Mouse (Mus musculus): ENCODE data around the gene Ice2. TPM values are rescaled to one million over a fixed set of nuclear protein-coding genes. Genes with fewer than 3 reads are reported as not detected.

Ice2 gene
- 5.9 and 6.1 TPM in 2 replicates for polyA plus RNA-seq (2015; fragmentation: Nextera tagmentation; extraction: Ambion mirVana)

GRCm38 (mm10) chr9:69397760-69398452 is at the start of gene Ice2:
Ice2 (plus strand) TSS chr9:69397906.
- WGBS (ENCODE audit: insufficient replicate concordance) = under 1% methylated on average over 53 of the region's 53 CpGs
- Histone ChIP-seq H3K9me3 (replicated peaks; ENCODE audit: control insufficient read depth, low read length) (no peaks in the 10 kb centered on the region), H3K4me3 (ENCODE audit: low read depth, low read length) (peak within 1 kb of the TSS; percentile 84), H3K4me1 (ENCODE audit: control insufficient read depth, low read depth, low read length) (peaks cover 2% of the 10 kb centered on the region; the same call in 1 of the 2 replicates), H3K4me2 (ENCODE audit: low read depth, low read length) (peak within 1 kb of the TSS; percentile 86), H3K9ac (ENCODE audit: low read depth, low read length) (peak within 1 kb of the TSS; percentile 88), H3K36me3 (ENCODE audit: control insufficient read depth, insufficient read depth) (no peaks in the 10 kb centered on the region), H3K27ac (ENCODE audit: low read length) (peak within 1 kb of the TSS; percentile 77), H3K27me3 (ENCODE audit: control insufficient read depth, insufficient read depth, low read depth, low read length) (no peaks in the 10 kb centered on the region)
- peak; percentile 90 for ATAC-seq (ENCODE audit: low read depth)

DNA sequence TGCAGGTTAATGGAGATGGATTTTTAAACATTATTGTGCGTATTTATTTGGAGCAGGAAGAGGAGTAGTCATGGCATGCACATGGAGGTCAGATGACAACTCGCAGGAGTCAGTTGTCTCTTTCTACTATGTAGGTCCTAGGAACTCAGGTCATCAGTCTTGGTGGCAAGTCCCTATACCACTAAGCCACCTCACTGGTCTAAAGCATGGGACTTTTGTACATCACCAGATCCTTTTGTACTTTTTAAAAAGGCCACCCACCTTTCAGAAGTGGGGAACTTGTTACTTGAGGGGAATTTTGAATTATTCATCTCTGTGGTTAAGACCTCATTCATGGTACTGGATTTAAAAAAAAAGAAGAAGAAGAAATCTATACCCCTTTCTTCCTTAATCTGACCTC is 48.2 kb upstream of the Ice2 start:
- H3K9ac ChIP-seq (ENCODE audit: low read depth, low read length) = no peak overlapping the region
- no peak overlapping the region for H3K4me3 ChIP-seq (ENCODE audit: low read depth, low read length)
- no peaks in the 10 kb centered on the region for H3K36me3 ChIP-seq (ENCODE audit: control insufficient read depth, insufficient read depth)
- no peaks in the 10 kb centered on the region for H3K4me1 ChIP-seq (ENCODE audit: control insufficient read depth, low read depth, low read length)
- H3K27ac ChIP-seq (ENCODE audit: low read length) = no peak overlapping the region
- H3K4me2 ChIP-seq (ENCODE audit: low read depth, low read length) = no peak overlapping the region
- H3K9me3 ChIP-seq (replicated peaks; ENCODE audit: control insufficient read depth, low read length) = no peaks in the 10 kb centered on the region
- ATAC-seq (ENCODE audit: low read depth) = no peak
- WGBS (ENCODE audit: insufficient replicate concordance) = 65% methylated on average over 2 of the region's 2 CpGs
- H3K27me3 ChIP-seq (ENCODE audit: control insufficient read depth, insufficient read depth, low read depth, low read length) = no peaks in the 10 kb centered on the region

DNA sequence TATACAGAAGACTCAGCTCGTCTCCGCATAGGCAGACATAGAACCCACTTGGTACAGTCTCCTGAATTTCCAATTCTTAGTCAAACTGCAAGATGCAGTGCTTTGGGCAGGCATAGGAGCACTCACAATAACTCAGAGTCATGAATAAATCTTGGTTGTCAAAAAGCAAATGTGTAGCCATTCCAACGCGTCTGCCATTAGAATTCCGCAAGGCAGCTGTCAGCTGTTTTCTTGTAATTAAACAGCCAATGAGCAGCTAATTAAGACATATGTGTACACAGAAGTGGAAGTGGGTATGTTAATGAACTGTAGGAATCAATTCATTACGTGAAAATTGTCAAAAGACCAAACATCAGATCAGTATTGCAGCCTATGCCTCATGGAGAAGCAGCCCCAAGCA is 43.5 kb upstream of the Ice2 start:
- 80% methylated on average over 6 of the region's 6 CpGs for WGBS (ENCODE audit: insufficient replicate concordance)
- H3K27me3 ChIP-seq (ENCODE audit: control insufficient read depth, insufficient read depth, low read depth, low read length) = no peaks in the 10 kb centered on the region
- H3K36me3 ChIP-seq (ENCODE audit: control insufficient read depth, insufficient read depth) = no peaks in the 10 kb centered on the region
- no peak overlapping the region for H3K4me2 ChIP-seq (ENCODE audit: low read depth, low read length)
- H3K9ac ChIP-seq (ENCODE audit: low read depth, low read length) = no peak overlapping the region
- no peak overlapping the region for H3K27ac ChIP-seq (ENCODE audit: low read length)
- no peak for ATAC-seq (ENCODE audit: low read depth)
- H3K9me3 ChIP-seq (replicated peaks; ENCODE audit: control insufficient read depth, low read length) = no peaks in the 10 kb centered on the region
- no peaks in the 10 kb centered on the region for H3K4me1 ChIP-seq (ENCODE audit: control insufficient read depth, low read depth, low read length)
- H3K4me3 ChIP-seq (ENCODE audit: low read depth, low read length) = no peak overlapping the region

DNA sequence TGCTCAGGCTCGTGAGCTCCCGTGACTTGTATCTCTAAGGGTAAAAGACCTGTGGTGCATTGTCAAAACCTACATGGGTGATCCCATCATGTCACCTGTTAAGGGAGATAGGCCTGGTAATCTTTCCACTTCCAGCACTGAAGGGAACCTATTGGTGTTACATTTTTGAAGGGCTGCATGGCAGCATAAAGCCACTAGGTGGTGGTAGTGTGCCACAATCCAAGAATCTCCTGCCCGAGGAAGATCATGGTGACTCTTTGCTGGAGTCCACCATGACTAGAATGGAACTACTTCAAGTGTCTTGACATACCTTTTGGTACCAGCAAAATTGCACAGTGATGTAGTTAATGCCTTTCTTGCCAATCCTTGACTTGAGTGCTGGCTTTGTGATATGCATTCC is 39.9 kb upstream of the Ice2 start:
- Histone ChIP-seq H3K36me3 (ENCODE audit: control insufficient read depth, insufficient read depth) (no peaks in the 10 kb centered on the region), H3K27me3 (ENCODE audit: control insufficient read depth, insufficient read depth, low read depth, low read length) (no peaks in the 10 kb centered on the region), H3K4me2 (ENCODE audit: low read depth, low read length) (no peak overlapping the region), H3K27ac (ENCODE audit: low read length) (no peak overlapping the region), H3K9me3 (replicated peaks; ENCODE audit: control insufficient read depth, low read length) (no peaks in the 10 kb centered on the region), H3K4me3 (ENCODE audit: low read depth, low read length) (no peak overlapping the region), H3K4me1 (ENCODE audit: control insufficient read depth, low read depth, low read length) (no peaks in the 10 kb centered on the region), H3K9ac (ENCODE audit: low read depth, low read length) (no peak overlapping the region)
- 22% methylated on average over 3 of the region's 3 CpGs for WGBS (ENCODE audit: insufficient replicate concordance)
- ATAC-seq (ENCODE audit: low read depth) = no peak

GRCm38 (mm10) chr9:69358797-69359196 is 38.9 kb upstream of the Ice2 start:
- no peak for ATAC-seq (ENCODE audit: low read depth)
- no peak overlapping the region for H3K4me3 ChIP-seq (ENCODE audit: low read depth, low read length)
- H3K27me3 ChIP-seq (ENCODE audit: control insufficient read depth, insufficient read depth, low read depth, low read length) = no peaks in the 10 kb centered on the region
- no peaks in the 10 kb centered on the region for H3K9me3 ChIP-seq (replicated peaks; ENCODE audit: control insufficient read depth, low read length)
- no peaks in the 10 kb centered on the region for H3K36me3 ChIP-seq (ENCODE audit: control insufficient read depth, insufficient read depth)
- H3K4me2 ChIP-seq (ENCODE audit: low read depth, low read length) = no peak overlapping the region
- H3K27ac ChIP-seq (ENCODE audit: low read length) = no peak overlapping the region
- H3K4me1 ChIP-seq (ENCODE audit: control insufficient read depth, low read depth, low read length) = no peaks in the 10 kb centered on the region
- H3K9ac ChIP-seq (ENCODE audit: low read depth, low read length) = no peak overlapping the region
- 64% methylated on average over 6 of the region's 6 CpGs for WGBS (ENCODE audit: insufficient replicate concordance)

DNA sequence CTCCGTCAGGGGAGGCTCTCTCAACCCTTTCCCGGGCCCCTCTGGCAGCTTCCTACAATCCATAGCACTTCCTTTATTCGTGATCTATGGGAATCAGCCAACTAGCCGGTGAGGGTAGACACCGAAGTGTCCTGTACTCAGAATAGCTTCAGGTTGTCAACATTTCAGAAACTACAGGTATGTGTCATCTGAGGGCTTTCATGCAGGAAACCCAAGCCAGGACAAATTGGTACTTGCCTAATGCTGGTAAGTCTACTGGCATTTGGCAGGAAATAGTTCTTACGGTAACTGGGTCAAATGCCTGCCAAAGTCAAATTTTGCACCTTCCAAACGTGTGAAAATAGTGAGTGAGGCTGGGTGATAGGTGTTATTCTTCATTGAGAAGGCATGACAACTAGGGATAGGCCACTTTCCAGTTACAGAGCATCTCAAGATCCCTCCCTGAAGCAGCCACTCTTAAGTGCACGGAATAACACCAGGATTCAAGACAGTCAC is 35.7 kb upstream of the Ice2 start:
- Histone ChIP-seq H3K27ac (ENCODE audit: low read length) (no peak overlapping the region), H3K9me3 (replicated peaks; ENCODE audit: control insufficient read depth, low read length) (no peaks in the 10 kb centered on the region), H3K4me3 (ENCODE audit: low read depth, low read length) (no peak overlapping the region), H3K4me2 (ENCODE audit: low read depth, low read length) (no peak overlapping the region), H3K36me3 (ENCODE audit: control insufficient read depth, insufficient read depth) (no peaks in the 10 kb centered on the region), H3K27me3 (ENCODE audit: control insufficient read depth, insufficient read depth, low read depth, low read length) (no peaks in the 10 kb centered on the region), H3K4me1 (ENCODE audit: control insufficient read depth, low read depth, low read length) (no peaks in the 10 kb centered on the region), H3K9ac (ENCODE audit: low read depth, low read length) (no peak overlapping the region)
- WGBS (ENCODE audit: insufficient replicate concordance) = 69% methylated on average over 8 of the region's 8 CpGs
- no peak for ATAC-seq (ENCODE audit: low read depth)

DNA sequence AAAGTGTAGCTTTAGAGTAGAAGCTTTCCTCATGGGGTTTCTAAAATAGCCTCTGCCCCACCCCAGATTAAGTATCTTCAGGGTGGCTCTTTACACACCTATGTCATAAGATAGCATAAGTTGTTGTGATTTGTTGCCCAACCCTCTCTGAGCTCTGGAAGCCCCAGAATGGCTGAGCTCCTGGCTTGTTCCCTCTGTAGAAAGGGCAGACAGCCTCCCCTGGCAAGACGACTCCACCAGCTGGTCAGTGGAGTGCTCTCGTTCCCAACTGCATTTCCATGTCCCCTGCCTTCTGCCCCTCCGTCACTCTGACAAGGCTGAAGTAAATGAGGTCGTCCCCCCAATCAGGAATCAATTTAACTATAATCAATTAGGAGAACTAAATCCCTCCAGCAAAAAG is 34.9 kb upstream of the Ice2 start:
- H3K4me3 ChIP-seq (ENCODE audit: low read depth, low read length) = no peak overlapping the region
- WGBS (ENCODE audit: insufficient replicate concordance) = 61% methylated on average over 4 of the region's 4 CpGs

GRCm38 (mm10) chr9:69364117-69364516 is 33.6 kb upstream of the Ice2 start:
- no peak overlapping the region for H3K9ac ChIP-seq (ENCODE audit: low read depth, low read length)
- H3K4me2 ChIP-seq (ENCODE audit: low read depth, low read length) = no peak overlapping the region
- no peaks in the 10 kb centered on the region for H3K9me3 ChIP-seq (replicated peaks; ENCODE audit: control insufficient read depth, low read length)

More for the DNA sequence above, 34.9 kb upstream of the Ice2 start:
- no peaks in the 10 kb centered on the region for H3K36me3 ChIP-seq (ENCODE audit: control insufficient read depth, insufficient read depth)
- no peaks in the 10 kb centered on the region for H3K4me1 ChIP-seq (ENCODE audit: control insufficient read depth, low read depth, low read length)
- H3K4me2 ChIP-seq (ENCODE audit: low read depth, low read length) = no peak overlapping the region
- no peak overlapping the region for H3K9ac ChIP-seq (ENCODE audit: low read depth, low read length)
- H3K27ac ChIP-seq (ENCODE audit: low read length) = no peak overlapping the region
- no peaks in the 10 kb centered on the region for H3K27me3 ChIP-seq (ENCODE audit: control insufficient read depth, insufficient read depth, low read depth, low read length)
- no peak for ATAC-seq (ENCODE audit: low read depth)
- no peaks in the 10 kb centered on the region for H3K9me3 ChIP-seq (replicated peaks; ENCODE audit: control insufficient read depth, low read length)

DNA sequence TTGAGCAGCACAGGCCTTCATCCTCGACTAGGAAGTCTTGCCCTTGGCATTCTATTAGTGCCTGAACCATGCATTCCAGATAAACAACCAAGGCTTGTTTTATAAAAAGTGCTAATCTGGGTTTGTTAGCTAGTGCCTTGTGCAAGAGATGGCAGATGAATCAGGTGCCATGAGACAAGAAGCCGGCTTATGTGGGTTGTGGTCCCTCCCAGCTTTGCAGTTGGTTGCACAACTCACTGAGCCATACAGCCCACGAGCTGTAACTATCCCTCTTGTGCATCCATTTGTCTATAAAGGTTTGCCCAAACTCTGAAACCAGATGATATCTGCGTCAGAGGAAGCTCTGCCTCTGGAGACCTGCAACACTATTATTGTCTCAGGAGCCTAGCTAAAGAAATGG is 30.7 kb upstream of the Ice2 start:
- H3K27ac ChIP-seq (ENCODE audit: low read length) = no peak overlapping the region
- H3K9me3 ChIP-seq (replicated peaks; ENCODE audit: control insufficient read depth, low read length) = no peaks in the 10 kb centered on the region
- no peaks in the 10 kb centered on the region for H3K36me3 ChIP-seq (ENCODE audit: control insufficient read depth, insufficient read depth)
- H3K27me3 ChIP-seq (ENCODE audit: control insufficient read depth, insufficient read depth, low read depth, low read length) = no peaks in the 10 kb centered on the region
- H3K4me3 ChIP-seq (ENCODE audit: low read depth, low read length) = no peak overlapping the region
- no peaks in the 10 kb centered on the region for H3K4me1 ChIP-seq (ENCODE audit: control insufficient read depth, low read depth, low read length)
- ATAC-seq (ENCODE audit: low read depth) = no peak
- no peak overlapping the region for H3K9ac ChIP-seq (ENCODE audit: low read depth, low read length)
- WGBS (ENCODE audit: insufficient replicate concordance) = 34% methylated on average over 4 of the region's 4 CpGs
- H3K4me2 ChIP-seq (ENCODE audit: low read depth, low read length) = no peak overlapping the region

More at GRCm38 (mm10) chr9:69364117-69364516, 33.6 kb upstream of the Ice2 start:
- Histone ChIP-seq H3K4me1 (ENCODE audit: control insufficient read depth, low read depth, low read length) (no peaks in the 10 kb centered on the region), H3K36me3 (ENCODE audit: control insufficient read depth, insufficient read depth) (no peaks in the 10 kb centered on the region), H3K4me3 (ENCODE audit: low read depth, low read length) (no peak overlapping the region), H3K27me3 (ENCODE audit: control insufficient read depth, insufficient read depth, low read depth, low read length) (no peaks in the 10 kb centered on the region), H3K27ac (ENCODE audit: low read length) (no peak overlapping the region)
- no peak for ATAC-seq (ENCODE audit: low read depth)
- WGBS (ENCODE audit: insufficient replicate concordance) = 58% methylated on average over 16 of the region's 16 CpGs
